Mouse (Mus musculus): ENCODE data around the gene Utrn. TPM values are rescaled to one million over a fixed set of nuclear protein-coding genes. Genes with fewer than 3 reads are reported as not detected.

The Utrn gene
- polyA plus RNA-seq, 1 experiment from 2014 or later, result 67.0 TPM

- no peak overlapping the region for H3K27ac ChIP-seq (replicated peaks in 1 of 2; ENCODE audit: control insufficient read depth in 1 of 2, insufficient read depth in 1 of 2, low read depth in 2 of 2, low read length in 2 of 2)
- no peaks in the 10 kb centered on the region for H3K9me3 ChIP-seq (ENCODE audit: control insufficient read depth, low read length)
- no peak overlapping the region for H3K9ac ChIP-seq (ENCODE audit: low read length)
- no peak overlapping the region for H3K4me2 ChIP-seq (ENCODE audit: low read length)
- 84% methylated on average over 1 of the region's 1 CpGs for WGBS
- no peaks in the 10 kb centered on the region; the same call in 1 of the 2 replicates for H3K36me3 ChIP-seq (ENCODE audit: control insufficient read depth, insufficient read depth, low read length)
- H3K4me1 ChIP-seq (ENCODE audit: control insufficient read depth in 2 of 2, insufficient read depth in 2 of 2, low read length in 2 of 2), result no peaks in the 10 kb centered on the region
- ATAC-seq (ENCODE audit: insufficient number of reproducible peaks, insufficient read depth, low FRiP score, low read depth), result no peak
- H3K4me3 ChIP-seq (ENCODE audit: control insufficient read depth in 1 of 2, insufficient read depth in 1 of 2, low read depth in 1 of 2, low read length in 2 of 2), result no peak overlapping the region
- no peaks in the 10 kb centered on the region for H3K27me3 ChIP-seq (ENCODE audit: control insufficient read depth, insufficient read depth, low read length)
Measured at GRCm38 (mm10) chr10:12541757-12542156, 327.4 kb downstream of the Utrn start.

- Histone ChIP-seq H3K9ac (ENCODE audit: low read length) (no peak overlapping the region), H3K4me1 (ENCODE audit: control insufficient read depth in 2 of 2, insufficient read depth in 2 of 2, low read length in 2 of 2) (no peaks in the 10 kb centered on the region), H3K9me3 (ENCODE audit: control insufficient read depth, low read length) (no peaks in the 10 kb centered on the region), H3K4me3 (ENCODE audit: control insufficient read depth in 1 of 2, insufficient read depth in 1 of 2, low read depth in 1 of 2, low read length in 2 of 2) (no peak overlapping the region), H3K4me2 (ENCODE audit: low read length) (no peak overlapping the region), H3K27ac (replicated peaks in 1 of 2; ENCODE audit: control insufficient read depth in 1 of 2, insufficient read depth in 1 of 2, low read depth in 2 of 2, low read length in 2 of 2) (no peak overlapping the region), H3K27me3 (ENCODE audit: control insufficient read depth, insufficient read depth, low read length) (no peaks in the 10 kb centered on the region), H3K36me3 (ENCODE audit: control insufficient read depth, insufficient read depth, low read length) (no peaks in the 10 kb centered on the region; the same call in 1 of the 2 replicates)
- WGBS, result 97% methylated on average over 1 of the region's 1 CpGs
- no peak for ATAC-seq (ENCODE audit: insufficient number of reproducible peaks, insufficient read depth, low FRiP score, low read depth)
Measured at GRCm38 (mm10) chr10:12535272-12535671, 333.9 kb downstream of the Utrn start.

- no peak overlapping the region for H3K4me3 ChIP-seq (ENCODE audit: control insufficient read depth in 1 of 2, insufficient read depth in 1 of 2, low read depth in 1 of 2, low read length in 2 of 2)
- no peak overlapping the region for H3K27ac ChIP-seq (replicated peaks in 1 of 2; ENCODE audit: control insufficient read depth in 1 of 2, insufficient read depth in 1 of 2, low read depth in 2 of 2, low read length in 2 of 2)
- H3K4me2 ChIP-seq (ENCODE audit: low read length), result no peak overlapping the region
- H3K9ac ChIP-seq (ENCODE audit: low read length), result no peak overlapping the region
- WGBS, result 65% methylated on average over 3 of the region's 3 CpGs
- no peak for ATAC-seq (ENCODE audit: insufficient number of reproducible peaks, insufficient read depth, low FRiP score, low read depth)
- H3K36me3 ChIP-seq (ENCODE audit: control insufficient read depth, insufficient read depth, low read length), result no peaks in the 10 kb centered on the region; the same call in 1 of the 2 replicates
- H3K4me1 ChIP-seq (ENCODE audit: control insufficient read depth in 2 of 2, insufficient read depth in 2 of 2, low read length in 2 of 2), result no peaks in the 10 kb centered on the region
- H3K9me3 ChIP-seq (ENCODE audit: control insufficient read depth, low read length), result no peaks in the 10 kb centered on the region
- H3K27me3 ChIP-seq (ENCODE audit: control insufficient read depth, insufficient read depth, low read length), result no peaks in the 10 kb centered on the region
Measured at GRCm38 (mm10) chr10:12534801-12535200, 334.4 kb downstream of the Utrn start.

- Histone ChIP-seq H3K27me3 (ENCODE audit: control insufficient read depth, insufficient read depth, low read length) (no peaks in the 10 kb centered on the region), H3K4me1 (ENCODE audit: control insufficient read depth in 2 of 2, insufficient read depth in 2 of 2, low read length in 2 of 2) (no peaks in the 10 kb centered on the region), H3K9ac (ENCODE audit: low read length) (no peak overlapping the region), H3K4me3 (ENCODE audit: control insufficient read depth in 1 of 2, insufficient read depth in 1 of 2, low read depth in 1 of 2, low read length in 2 of 2) (no peak overlapping the region), H3K9me3 (ENCODE audit: control insufficient read depth, low read length) (no peaks in the 10 kb centered on the region), H3K27ac (replicated peaks in 1 of 2; ENCODE audit: control insufficient read depth in 1 of 2, insufficient read depth in 1 of 2, low read depth in 2 of 2, low read length in 2 of 2) (no peak overlapping the region), H3K36me3 (ENCODE audit: control insufficient read depth, insufficient read depth, low read length) (no peaks in the 10 kb centered on the region; the same call in 1 of the 2 replicates), H3K4me2 (ENCODE audit: low read length) (no peak overlapping the region)
- WGBS, result 65% methylated on average over 3 of the region's 3 CpGs
- no peak for ATAC-seq (ENCODE audit: insufficient number of reproducible peaks, insufficient read depth, low FRiP score, low read depth)
Measured at GRCm38 (mm10) chr10:12534301-12534700, 334.9 kb downstream of the Utrn start.

- WGBS, result 18% methylated on average over 1 of the region's 1 CpGs
- H3K9me3 ChIP-seq (ENCODE audit: control insufficient read depth, low read length), result no peaks in the 10 kb centered on the region
- peaks cover 0 to 5% of the 10 kb centered on the region in 2 experiments; a peak in 1 of 4 replicates for H3K4me1 ChIP-seq (ENCODE audit: control insufficient read depth in 2 of 2, insufficient read depth in 2 of 2, low read length in 2 of 2)
- no peak for ATAC-seq (ENCODE audit: insufficient number of reproducible peaks, insufficient read depth, low FRiP score, low read depth)
- H3K9ac ChIP-seq (ENCODE audit: low read length), result no peak overlapping the region
- no peak overlapping the region for H3K27ac ChIP-seq (replicated peaks in 1 of 2; ENCODE audit: control insufficient read depth in 1 of 2, insufficient read depth in 1 of 2, low read depth in 2 of 2, low read length in 2 of 2)
- no peak overlapping the region for H3K4me3 ChIP-seq (ENCODE audit: control insufficient read depth in 1 of 2, insufficient read depth in 1 of 2, low read depth in 1 of 2, low read length in 2 of 2)
- H3K36me3 ChIP-seq (ENCODE audit: control insufficient read depth, insufficient read depth, low read length), result 0 out of 2 replicates have a peak, but pooled peaks cover 24% of the 10 kb centered on the region
- H3K4me2 ChIP-seq (ENCODE audit: low read length), result no peak overlapping the region
- H3K27me3 ChIP-seq (ENCODE audit: control insufficient read depth, insufficient read depth, low read length), result no peaks in the 10 kb centered on the region
Measured at GRCm38 (mm10) chr10:12522078-12522477, 347.1 kb downstream of the Utrn start.

GRCm38 (mm10) chr10:12518162-12518561 is 351.0 kb downstream of the Utrn start:
- no peak overlapping the region for H3K4me3 ChIP-seq (ENCODE audit: control insufficient read depth in 1 of 2, insufficient read depth in 1 of 2, low read depth in 1 of 2, low read length in 2 of 2)
- H3K9ac ChIP-seq (ENCODE audit: low read length), result no peak overlapping the region
- H3K9me3 ChIP-seq (ENCODE audit: control insufficient read depth, low read length), result no peaks in the 10 kb centered on the region
- peaks cover 0 to 5% of the 10 kb centered on the region in 2 experiments; a peak in 1 of 4 replicates for H3K4me1 ChIP-seq (ENCODE audit: control insufficient read depth in 2 of 2, insufficient read depth in 2 of 2, low read length in 2 of 2)
- 69% methylated on average over 3 of the region's 3 CpGs for WGBS
- H3K27me3 ChIP-seq (ENCODE audit: control insufficient read depth, insufficient read depth, low read length), result no peaks in the 10 kb centered on the region
- no peak overlapping the region for H3K4me2 ChIP-seq (ENCODE audit: low read length)
- no peak for ATAC-seq (ENCODE audit: insufficient number of reproducible peaks, insufficient read depth, low FRiP score, low read depth)
- H3K27ac ChIP-seq (replicated peaks in 1 of 2; ENCODE audit: control insufficient read depth in 1 of 2, insufficient read depth in 1 of 2, low read depth in 2 of 2, low read length in 2 of 2), result no peak overlapping the region
- H3K36me3 ChIP-seq (ENCODE audit: control insufficient read depth, insufficient read depth, low read length), result 0 out of 2 replicates have a peak, but pooled peaks cover 4% of the 10 kb centered on the region

- ATAC-seq (ENCODE audit: insufficient number of reproducible peaks, insufficient read depth, low FRiP score, low read depth), result no peak
- no peak overlapping the region for H3K4me3 ChIP-seq (ENCODE audit: control insufficient read depth in 1 of 2, insufficient read depth in 1 of 2, low read depth in 1 of 2, low read length in 2 of 2)
Measured at GRCm38 (mm10) chr10:12505568-12505967, 363.6 kb downstream of the Utrn start.

GRCm38 (mm10) chr10:12500489-12500888 is 368.7 kb downstream of the Utrn start:
- WGBS, result 81% methylated on average over 5 of the region's 5 CpGs
- ATAC-seq (ENCODE audit: insufficient number of reproducible peaks, insufficient read depth, low FRiP score, low read depth), result no peak

More at GRCm38 (mm10) chr10:12505568-12505967, 363.6 kb downstream of the Utrn start:
- Histone ChIP-seq H3K27ac (replicated peaks in 1 of 2; ENCODE audit: control insufficient read depth in 1 of 2, insufficient read depth in 1 of 2, low read depth in 2 of 2, low read length in 2 of 2) (no peak overlapping the region), H3K36me3 (ENCODE audit: control insufficient read depth, insufficient read depth, low read length) (peaks cover 6% of the 10 kb centered on the region), H3K9me3 (ENCODE audit: control insufficient read depth, low read length) (no peaks in the 10 kb centered on the region), H3K9ac (ENCODE audit: low read length) (no peak overlapping the region), H3K4me2 (ENCODE audit: low read length) (no peak overlapping the region), H3K27me3 (ENCODE audit: control insufficient read depth, insufficient read depth, low read length) (no peaks in the 10 kb centered on the region), H3K4me1 (ENCODE audit: control insufficient read depth in 2 of 2, insufficient read depth in 2 of 2, low read length in 2 of 2) (no peaks in the 10 kb centered on the region)
- 77% methylated on average over 7 of the region's 7 CpGs for WGBS

More at GRCm38 (mm10) chr10:12500489-12500888, 368.7 kb downstream of the Utrn start:
- Histone ChIP-seq H3K4me2 (ENCODE audit: low read length) (no peak overlapping the region), H3K36me3 (ENCODE audit: control insufficient read depth, insufficient read depth, low read length) (peaks cover 17% of the 10 kb centered on the region), H3K27me3 (ENCODE audit: control insufficient read depth, insufficient read depth, low read length) (no peaks in the 10 kb centered on the region), H3K4me3 (ENCODE audit: control insufficient read depth in 1 of 2, insufficient read depth in 1 of 2, low read depth in 1 of 2, low read length in 2 of 2) (no peak overlapping the region), H3K27ac (replicated peaks in 1 of 2; ENCODE audit: control insufficient read depth in 1 of 2, insufficient read depth in 1 of 2, low read depth in 2 of 2, low read length in 2 of 2) (no peak overlapping the region), H3K9me3 (ENCODE audit: control insufficient read depth, low read length) (no peaks in the 10 kb centered on the region), H3K4me1 (ENCODE audit: control insufficient read depth in 2 of 2, insufficient read depth in 2 of 2, low read length in 2 of 2) (peaks cover 5 to 6% of the 10 kb centered on the region in 2 experiments; a peak in 3 of 4 replicates), H3K9ac (ENCODE audit: low read length) (no peak overlapping the region)

All from heart, embryonic 14.5 days (tissue).